20 mouse cellular contexts compared by ENCODE assay signal in the genomic region with DNA sequence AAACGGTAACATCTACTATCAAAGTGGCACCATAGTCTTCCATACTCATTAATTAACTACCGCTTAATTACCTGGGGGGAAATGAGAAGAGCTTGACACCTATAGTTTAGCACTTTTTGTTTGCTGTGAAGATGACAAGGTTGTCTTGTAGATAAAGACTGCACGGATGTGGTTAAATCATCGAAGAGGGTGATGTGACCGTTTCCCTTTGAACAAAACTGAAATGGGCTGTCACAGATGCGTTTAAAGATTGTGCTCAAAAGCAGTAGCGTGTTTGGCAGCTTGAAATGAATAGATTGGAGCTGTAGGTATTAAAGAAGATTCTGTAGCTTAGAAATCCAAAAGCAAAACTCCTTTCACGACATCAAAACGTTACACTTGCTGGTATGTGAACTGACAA. TPM values are rescaled to one million over a fixed set of nuclear protein-coding genes. Genes with fewer than 3 reads are reported as not detected.
DNase-seq lines count a peak whose midpoint lies in the region; ATAC-seq and TF ChIP-seq lines count a peak whose summit lies in the region.
"Had no signal": no experiment of that assay in that cellular context is flagged by ENCODE, and none has a peak within 500 bp of the region (broad histone marks: within the 10 kb centered on the region; RNA-seq: fewer than 3 reads in every experiment).

No protein-coding gene starts in this region.

- no peaks in the 10 kb centered on the region for H3K9me3 ChIP-seq in liver, embryonic 11.5 days (ENCODE audit: control insufficient read depth, low read length)
- H3K9me3 ChIP-seq: liver, embryonic 12.5 days; midbrain, embryonic 13.5 days had no signal

- peak; percentile 26 for DNase-seq in thymus, adult 2 months
- no peak for DNase-seq in thymus, postnatal 36 days
- DNase-seq in naive thymus-derived CD4-positive, alpha-beta T cell, adult 2 months (ENCODE audit: low read depth): peak; percentile 86
- DNase-seq in liver, embryonic 11.5 days (ENCODE audit: low spot score): no peak
- no peak for DNase-seq in urinary bladder, postnatal 10 days (ENCODE audit: low spot score)
- DNase-seq in gastrocnemius, postnatal 4 days (ENCODE audit: low spot score in 2 of 2): no peak
- DNase-seq: adrenal gland, postnatal 14 days; cerebellum, adult 9-10 months; forebrain, postnatal 0 days; heart, adult 11 months; heart, postnatal 4 days; kidney, adult 9 months; kidney, postnatal 4 days; layer of hippocampus, postnatal 36 days; lung, embryonic 14.5 days; lung, postnatal 4 days had no signal

- no peak overlapping the region for H3K4me2 ChIP-seq in liver, embryonic 11.5 days
- H3K4me2 ChIP-seq: liver, embryonic 12.5 days; lung, embryonic 14.5 days; midbrain, embryonic 13.5 days had no signal

- H3K4me3 ChIP-seq in thymus, adult 2 months (ENCODE audit: control insufficient read depth, insufficient read depth, low read length): no peak overlapping the region
- no peak overlapping the region for H3K4me3 ChIP-seq in bone marrow macrophage, adult 2 months (ENCODE audit: insufficient read depth, low read length)
- H3K4me3 ChIP-seq in liver, embryonic 11.5 days (ENCODE audit: low read depth, low read length): no peak overlapping the region
- H3K4me3 ChIP-seq: liver, embryonic 12.5 days; midbrain, embryonic 13.5 days had no signal

- WGBS in thymus, adult 2 months: 12% methylated on average over 9 of the region's 9 CpGs
- WGBS in liver, embryonic 11.5 days: 68% methylated on average over 9 of the region's 9 CpGs

- no peak for TF ChIP-seq POLR2A in thymus, adult 2 months (IDR thresholded peaks at IDR 0.05; ENCODE audit: control insufficient read depth, extremely low read depth, insufficient read depth, low read length, poor library complexity)
- TF ChIP-seq POLR2A in bone marrow macrophage, adult 2 months (IDR thresholded peaks at IDR 0.05; ENCODE audit: borderline replicate concordance, low read depth, low read length): no peak

- no peak overlapping the region for H3K27ac ChIP-seq in thymus, adult 2 months (ENCODE audit: control insufficient read depth, insufficient read depth, low read length)
- H3K27ac ChIP-seq in bone marrow macrophage, adult 2 months (ENCODE audit: insufficient read depth, low read depth, low read length): peak overlapping the region; percentile 19; the same call in 1 of the 2 replicates
- H3K27ac ChIP-seq in liver, embryonic 11.5 days (ENCODE audit: low read depth, low read length): no peak overlapping the region
- H3K27ac ChIP-seq: hindbrain, postnatal 0 days; liver, embryonic 12.5 days; midbrain, embryonic 13.5 days had no signal

- no peak for ATAC-seq in liver, embryonic 11.5 days (replicated peaks; ENCODE audit: low FRiP score)
- ATAC-seq: forebrain, postnatal 0 days; hindbrain, postnatal 0 days; liver, embryonic 12.5 days; midbrain, embryonic 13.5 days had no signal

- no peaks in the 10 kb centered on the region for H3K4me1 ChIP-seq in thymus, adult 2 months (replicated peaks; ENCODE audit: control insufficient read depth, insufficient read depth, low read length)
- peaks cover 11% of the 10 kb centered on the region for H3K4me1 ChIP-seq in bone marrow macrophage, adult 2 months (ENCODE audit: control insufficient read depth, insufficient read depth, low read length)
- no peaks in the 10 kb centered on the region for H3K4me1 ChIP-seq in liver, embryonic 11.5 days (replicated peaks; ENCODE audit: control insufficient read depth, insufficient read depth, low read length)
- H3K4me1 ChIP-seq: liver, embryonic 12.5 days; midbrain, embryonic 13.5 days had no signal

- H3K27me3 ChIP-seq in thymus, adult 2 months (ENCODE audit: control insufficient read depth, insufficient read depth, low read length): no peaks in the 10 kb centered on the region
- H3K27me3 ChIP-seq in liver, embryonic 11.5 days (replicated peaks; ENCODE audit: control insufficient read depth, insufficient read depth, low read length): no peaks in the 10 kb centered on the region
- H3K27me3 ChIP-seq: liver, embryonic 12.5 days; midbrain, embryonic 13.5 days had no signal

- TF ChIP-seq CTCF in thymus, adult 2 months (IDR thresholded peaks at IDR 0.05; ENCODE audit: borderline replicate concordance, control insufficient read depth, extremely low read depth, insufficient read depth, low read length, poor library complexity): no peak
- TF ChIP-seq CTCF in bone marrow macrophage, adult 2 months (IDR thresholded peaks at IDR 0.05; ENCODE audit: low read depth, low read length): no peak

- no peak overlapping the region for H3K9ac ChIP-seq in liver, embryonic 11.5 days (ENCODE audit: low read depth, low read length)
- H3K9ac ChIP-seq: forebrain, postnatal 0 days; liver, embryonic 12.5 days; lung, embryonic 14.5 days; midbrain, embryonic 13.5 days had no signal

- peaks cover 9% of the 10 kb centered on the region for H3K36me3 ChIP-seq in thymus, adult 2 months (ENCODE audit: control insufficient read depth, insufficient read depth, low read length)
- no peaks in the 10 kb centered on the region for H3K36me3 ChIP-seq in liver, embryonic 11.5 days (ENCODE audit: control insufficient read depth, insufficient read depth, low read length)
- H3K36me3 ChIP-seq: liver, embryonic 12.5 days had no signal

RNA-seq across cellular contexts. Expression of gene St8sia4, which starts 11.8 kb away (rescaled TPM):
- polyA plus RNA-seq in thymus, adult 2 months (2012; rRNA removed): 3.9 and 4.1 TPM in 2 replicates
- polyA plus RNA-seq in bone marrow macrophage, adult 2 months (2012; ENCODE audit: insufficient read depth, insufficient read length, missing spikeins): 81.1 and 86.3 TPM in 2 replicates
- polyA plus RNA-seq in liver, embryonic 11.5 days (2014; fragmentation: Nextera tagmentation; extraction: Ambion mirVana): 2.6 and 4.0 TPM in 2 replicates
- 10 to 100 TPM; 10.2 to 11.6 TPM for total RNA-seq in gastrocnemius, postnatal 4 days (2021)

Comparison
In these comparisons a context has a peak if more than half of its experiments do, and no peak if none do; other contexts are left out.
1. DNase-seq: peak in thymus, adult 2 months (single experiment) and naive thymus-derived CD4-positive, alpha-beta T cell, adult 2 months (single experiment); none in thymus, postnatal 36 days (0 of 2), liver, embryonic 11.5 days (single experiment), urinary bladder, postnatal 10 days (single experiment) and gastrocnemius, postnatal 4 days (0 of 2).
2. RNA of gene St8sia4, which starts 11.8 kb away (polyA plus RNA-seq): 81.1 to 86.3 TPM in bone marrow macrophage, adult 2 months; 3.9 to 4.1 TPM in thymus, adult 2 months and 2.6 to 4.0 TPM in liver, embryonic 11.5 days; every median in the first group is over 10 times any median in the second.